Mouse (Mus musculus): Measurements from ENCODE around the gene Vrk1. TPM values are rescaled to one million over a fixed set of nuclear protein-coding genes. Genes with fewer than 3 reads are reported as not detected.

Vrk1 gene
- total RNA-seq, 2 experiments from 2014 or later, result 16.6 to 17.7 TPM

GRCm38 (mm10) chr12:106040259-106040658 is 30.2 kb downstream of the Vrk1 start:
- DNase-seq (ENCODE audit: extremely low spot score in 1 of 2, low spot score in 1 of 2), result no peak

DNA sequence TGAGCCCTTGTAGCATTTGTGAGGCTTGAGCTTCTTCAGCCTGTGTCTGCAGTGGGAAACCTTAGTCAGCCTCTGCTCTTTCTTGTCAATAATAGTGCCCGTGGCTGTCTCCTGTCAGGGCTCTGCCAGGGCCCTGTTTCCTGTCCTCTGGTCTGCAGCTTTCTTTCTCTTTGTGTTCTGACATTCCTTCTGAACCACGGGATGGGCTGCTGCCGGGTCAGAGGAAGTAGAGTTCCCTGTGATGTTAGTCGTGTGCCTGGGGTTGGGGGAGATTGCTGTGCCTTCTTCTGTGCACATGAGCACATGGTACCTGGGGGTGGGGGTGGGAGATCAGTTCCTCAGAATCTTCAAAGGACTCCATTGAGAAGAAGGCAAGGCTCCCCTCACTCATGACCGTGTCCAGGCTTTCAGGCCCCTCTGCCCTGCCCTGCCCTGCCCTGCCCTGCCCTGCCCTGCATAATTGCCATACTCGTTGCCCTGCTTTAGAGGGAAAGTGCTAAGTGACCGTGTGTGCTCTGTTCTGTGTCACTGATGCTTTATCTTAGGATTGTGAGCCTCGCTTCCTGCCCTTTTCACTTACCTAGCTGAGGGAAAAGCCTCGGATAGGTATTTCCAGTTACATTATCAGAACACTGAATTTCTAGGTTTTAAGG is 36.2 kb downstream of the Vrk1 start:
- no peak for DNase-seq (ENCODE audit: extremely low spot score in 1 of 2, low spot score in 1 of 2)

- DNase-seq (ENCODE audit: extremely low spot score in 1 of 2, low spot score in 1 of 2), result no peak
Observed at GRCm38 (mm10) chr12:106052271-106052670, 42.2 kb downstream of the Vrk1 start.

DNA sequence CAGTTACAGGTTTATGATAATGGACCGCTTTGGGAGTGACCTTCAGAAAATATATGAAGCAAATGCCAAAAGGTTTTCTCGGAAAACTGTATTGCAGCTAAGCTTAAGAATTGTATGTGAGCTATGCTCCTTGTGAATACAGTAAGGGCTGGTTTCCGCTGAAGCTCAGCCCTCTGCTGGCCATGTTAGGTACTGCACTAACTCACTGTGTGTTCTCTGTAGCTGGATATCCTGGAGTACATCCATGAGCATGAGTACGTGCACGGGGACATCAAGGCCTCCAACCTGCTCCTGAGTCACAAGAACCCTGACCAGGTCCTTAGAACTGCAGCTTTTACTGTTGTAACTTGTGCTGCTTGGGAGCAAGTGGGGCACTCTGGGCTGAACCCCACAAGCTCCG is 45.8 kb downstream of the Vrk1 start:
- peak; percentile 84 to 98 for DNase-seq (ENCODE audit: extremely low spot score in 1 of 2, low spot score in 1 of 2)

DNA sequence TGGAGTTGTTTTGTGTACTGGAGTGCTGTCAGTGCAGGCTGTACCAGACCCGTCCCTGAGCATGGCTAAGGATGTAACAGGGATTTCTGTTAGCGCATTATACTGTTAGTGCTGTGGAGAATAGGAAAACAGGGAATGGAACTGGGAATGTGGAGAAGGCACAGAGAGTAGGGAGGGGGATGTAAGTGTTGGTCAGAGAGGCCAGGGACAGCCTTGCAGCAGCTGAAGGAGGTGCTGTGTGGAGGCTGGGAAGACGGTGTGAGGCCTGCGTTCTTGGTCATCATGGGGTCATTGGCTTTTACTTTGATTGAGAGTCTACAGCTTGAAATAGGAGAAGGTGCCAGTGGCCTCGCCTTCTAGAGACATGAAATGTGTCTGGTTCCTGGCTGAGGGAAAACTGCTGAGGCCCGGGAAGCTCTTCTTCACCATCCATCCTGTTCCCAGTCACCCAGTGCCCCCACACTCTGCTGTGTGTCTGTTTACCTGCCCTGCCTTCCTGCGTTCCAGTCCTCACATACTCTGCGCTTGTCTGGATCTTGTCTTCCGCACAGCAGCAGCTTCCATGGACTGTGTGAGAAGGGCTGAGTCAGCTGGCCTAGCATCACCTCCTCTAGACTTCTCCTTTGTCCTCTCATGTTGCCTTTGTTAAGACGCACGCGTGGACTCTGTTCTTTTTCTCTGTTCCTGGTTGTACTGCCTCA is 50.0 kb downstream of the Vrk1 start:
- no peak for DNase-seq (ENCODE audit: extremely low spot score in 1 of 2, low spot score in 1 of 2)

DNA sequence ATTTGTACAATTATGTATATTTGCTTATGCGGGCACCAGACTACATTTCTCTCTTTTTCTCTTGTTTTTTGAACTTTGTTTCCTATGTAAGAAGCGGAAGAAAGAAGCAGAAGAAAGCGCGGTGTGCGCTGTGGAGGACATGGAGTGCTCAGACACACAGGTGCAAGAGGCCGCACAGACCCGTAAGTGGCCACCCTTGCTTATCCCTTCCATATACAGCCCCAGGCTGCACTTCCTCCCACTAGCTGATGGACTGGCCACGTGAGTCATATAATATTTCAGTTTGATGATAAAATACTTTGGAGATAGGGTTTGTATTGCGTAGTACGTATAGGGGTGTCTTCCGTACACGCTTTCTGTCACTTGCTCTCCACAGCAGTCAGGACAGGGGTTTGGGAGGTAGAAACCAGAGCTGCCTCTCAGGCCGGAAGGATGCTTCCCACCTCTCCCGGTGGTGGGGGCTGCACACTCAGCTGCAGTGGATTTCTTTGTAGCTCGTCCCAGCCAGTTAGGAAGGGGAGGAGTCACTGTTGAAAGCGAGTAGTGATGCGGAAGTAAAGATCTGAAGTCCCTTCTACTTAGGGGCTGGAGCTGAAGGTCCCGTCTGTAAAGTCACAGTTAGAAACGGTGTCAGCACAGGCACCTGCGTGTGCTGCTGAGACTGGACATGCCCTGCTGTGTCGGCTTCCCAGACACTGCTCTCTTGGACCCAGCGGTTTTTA is 60.6 kb downstream of the Vrk1 start:
- DNase-seq (ENCODE audit: extremely low spot score in 1 of 2, low spot score in 1 of 2), result no peak

- DNase-seq (ENCODE audit: extremely low spot score in 1 of 2, low spot score in 1 of 2), result no peak
Observed at GRCm38 (mm10) chr12:106071575-106072166, 61.6 kb downstream of the Vrk1 start.

DNA sequence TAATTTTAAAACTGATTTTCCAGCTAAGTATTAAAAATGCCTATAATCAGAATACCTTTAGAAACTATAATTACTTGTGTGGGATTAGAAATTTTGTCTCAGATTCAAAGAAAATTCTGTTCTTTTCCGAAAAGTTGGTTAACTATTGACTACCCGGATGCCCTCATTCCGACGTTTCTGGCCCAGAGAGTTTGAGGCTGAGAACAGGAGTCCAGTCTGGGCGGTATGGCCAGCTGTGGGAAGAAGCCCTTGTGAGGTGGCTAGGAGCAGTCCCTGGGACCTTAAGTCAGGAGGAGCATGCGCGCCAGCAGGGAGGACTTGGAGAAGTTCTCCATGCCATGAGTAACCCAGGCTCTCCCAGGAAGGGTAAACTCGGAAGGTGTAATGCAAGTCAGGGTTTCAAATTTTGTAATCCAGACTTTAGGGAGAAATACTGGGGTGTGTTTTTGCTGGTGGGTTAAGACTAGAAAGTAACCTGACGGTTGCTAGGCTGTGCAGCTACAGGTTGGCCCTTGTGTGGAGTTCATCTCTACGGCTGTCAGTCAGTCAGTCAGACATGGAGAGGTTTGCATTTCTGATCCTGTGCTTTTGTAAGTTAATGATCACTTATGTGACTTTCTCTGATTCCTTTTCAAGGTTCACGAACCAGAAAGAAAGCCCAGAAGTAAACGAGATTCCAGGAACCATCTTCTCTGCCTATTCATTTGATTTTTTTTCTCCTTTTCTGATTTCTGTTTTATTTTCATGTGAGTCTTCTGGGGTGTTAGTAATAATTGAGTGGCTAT is 64.5 kb downstream of the Vrk1 start:
- no peak for DNase-seq (ENCODE audit: extremely low spot score in 1 of 2, low spot score in 1 of 2)

GRCm38 (mm10) chr12:106076131-106076530 is 66.1 kb downstream of the Vrk1 start:
- no peak for DNase-seq (ENCODE audit: extremely low spot score in 1 of 2, low spot score in 1 of 2)

DNA sequence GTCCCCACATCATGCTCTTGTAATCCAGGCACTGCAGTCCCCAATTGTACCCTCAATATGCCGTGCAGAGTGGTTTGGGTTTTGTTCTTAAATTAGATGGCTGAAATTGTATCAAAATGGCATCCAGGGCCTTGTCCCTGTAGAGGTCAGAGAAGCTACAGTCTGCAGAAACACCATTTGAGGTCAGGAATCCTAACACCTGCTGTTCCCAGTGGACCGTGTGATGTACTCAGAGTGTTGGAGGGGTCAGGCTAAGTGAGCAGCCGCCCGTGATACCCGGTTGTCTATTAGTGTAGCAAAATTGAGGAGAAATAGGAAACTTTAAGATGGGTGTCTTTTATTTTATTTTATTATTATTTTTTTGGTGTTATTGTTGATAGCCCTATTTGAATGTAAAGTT is 70.5 kb downstream of the Vrk1 start:
- DNase-seq (ENCODE audit: extremely low spot score in 1 of 2, low spot score in 1 of 2), result no peak

DNA sequence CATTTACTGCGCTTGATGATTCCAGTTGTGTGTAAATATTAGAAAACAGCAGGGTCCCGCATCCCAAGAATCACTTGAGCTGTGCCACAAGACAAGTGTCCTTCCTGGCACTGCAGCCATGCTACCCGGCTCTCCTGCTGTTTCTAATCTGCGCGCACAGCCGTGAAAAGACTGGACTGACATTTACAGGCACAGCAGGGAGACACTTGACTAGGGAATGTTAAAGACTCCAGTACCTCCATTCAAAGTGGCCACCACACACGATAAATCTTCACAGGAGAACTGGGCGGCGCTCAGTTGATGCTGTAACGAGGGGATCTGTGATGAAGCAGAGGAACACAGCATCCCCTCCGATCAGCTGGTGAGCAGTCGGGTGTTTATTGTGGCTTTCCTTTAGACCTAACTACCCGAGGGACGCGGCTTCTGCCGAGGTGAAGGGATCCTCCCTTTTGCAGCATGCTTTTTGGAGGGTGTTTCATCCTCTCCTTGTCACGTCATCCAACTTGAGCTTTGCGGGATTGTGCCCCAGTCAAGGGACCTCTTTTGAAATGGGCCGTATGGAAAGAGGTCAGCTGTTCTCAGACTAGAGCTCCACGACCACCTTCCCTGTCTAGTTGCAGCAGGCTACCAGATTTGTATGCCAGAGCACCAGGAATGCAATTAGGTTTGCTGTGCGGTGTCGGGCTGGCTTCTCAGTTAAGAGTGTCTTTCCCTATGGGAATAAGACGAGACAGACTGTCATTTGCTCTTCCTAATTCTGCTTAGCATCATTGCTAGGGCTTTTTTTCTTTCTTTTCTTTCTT is 71.1 kb downstream of the Vrk1 start:
- no peak for DNase-seq (ENCODE audit: extremely low spot score in 1 of 2, low spot score in 1 of 2)

DNA sequence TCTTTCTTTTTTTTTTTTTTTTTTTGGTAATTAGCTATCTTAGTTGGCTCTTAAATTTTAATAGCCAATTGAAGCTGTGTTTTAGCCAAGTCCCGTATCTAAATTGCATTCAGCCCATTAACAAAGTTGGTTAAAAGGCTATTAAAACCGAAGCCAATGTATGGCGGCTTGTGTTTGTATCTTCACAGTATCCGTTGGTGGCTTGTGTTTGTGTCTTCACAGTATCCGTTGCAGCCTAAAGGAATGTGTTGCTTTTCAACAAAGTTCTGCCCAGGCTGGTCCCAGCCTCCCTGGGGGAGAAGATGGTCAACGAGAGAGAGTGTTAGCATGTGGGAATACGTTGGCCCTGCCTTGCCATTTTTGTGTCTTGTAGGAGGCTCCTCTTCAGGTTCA is 71.7 kb downstream of the Vrk1 start:
- DNase-seq (ENCODE audit: extremely low spot score in 1 of 2, low spot score in 1 of 2), result no peak

DNA sequence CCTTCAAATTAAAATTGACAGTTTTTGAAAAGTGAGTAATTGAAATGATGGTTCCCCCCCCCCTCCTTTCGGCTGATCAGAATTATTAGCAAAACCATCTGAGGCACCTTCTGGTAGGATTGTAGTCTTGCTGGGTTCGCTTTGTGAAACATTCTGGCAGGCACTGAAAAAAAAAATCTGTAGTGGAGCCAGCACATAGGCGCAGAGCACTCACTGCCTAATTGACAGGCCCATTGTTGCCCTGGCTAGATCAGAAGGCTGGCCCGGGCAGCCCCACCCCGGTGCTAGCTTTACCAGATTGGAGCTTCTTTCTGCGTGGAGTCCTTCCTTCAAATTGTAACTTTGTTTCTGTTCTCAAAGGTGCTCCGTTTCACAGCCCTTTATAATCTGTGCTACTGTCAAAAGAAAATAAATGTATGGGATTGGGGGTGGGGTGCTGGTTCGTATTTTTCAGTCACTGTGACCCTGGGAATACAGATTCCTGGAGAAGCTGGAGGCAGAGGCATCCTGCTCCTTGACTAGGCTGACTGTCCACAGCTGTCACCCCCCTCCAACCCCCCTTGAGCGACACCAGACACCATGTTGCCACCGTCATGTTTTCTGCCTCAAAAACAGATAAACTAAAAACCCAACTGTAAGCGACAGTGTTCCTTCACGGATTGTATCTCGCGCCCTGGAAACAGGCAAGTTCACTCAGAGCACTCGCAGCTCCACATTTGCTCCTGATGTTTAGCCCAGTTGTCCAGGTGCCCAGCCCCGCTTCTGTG is 72.3 kb downstream of the Vrk1 start:
- no peak for DNase-seq (ENCODE audit: extremely low spot score in 1 of 2, low spot score in 1 of 2)

GRCm38 (mm10) chr12:106082958-106083381 is 72.9 kb downstream of the Vrk1 start:
- DNase-seq (ENCODE audit: extremely low spot score in 1 of 2, low spot score in 1 of 2), result no peak

GRCm38 (mm10) chr12:106084126-106084525 is 74.1 kb downstream of the Vrk1 start:
- DNase-seq (ENCODE audit: extremely low spot score in 1 of 2, low spot score in 1 of 2), result no peak

DNA sequence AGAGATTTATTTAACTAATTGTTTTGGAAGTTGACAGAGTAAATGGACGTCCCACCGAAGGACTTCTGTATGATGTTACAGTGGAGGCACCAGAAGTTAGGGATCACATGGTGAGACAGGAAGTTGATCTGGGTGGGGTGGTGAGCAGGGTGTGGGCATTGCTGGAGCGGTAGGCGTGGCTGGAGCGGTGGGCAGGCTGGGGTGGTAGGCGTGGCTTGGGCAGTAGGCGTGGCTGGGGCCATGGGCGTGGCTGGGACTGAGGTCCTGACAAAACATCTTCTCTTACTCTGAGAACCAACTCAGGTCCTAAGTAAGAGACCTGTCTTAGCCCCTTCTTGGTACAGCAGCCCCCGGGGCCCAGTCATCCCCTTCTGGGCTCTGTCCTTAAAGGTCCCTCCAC is 84.8 kb downstream of the Vrk1 start:
- DNase-seq (ENCODE audit: extremely low spot score in 1 of 2, low spot score in 1 of 2), result no peak

- no peak for DNase-seq (ENCODE audit: extremely low spot score in 1 of 2, low spot score in 1 of 2)
Observed at GRCm38 (mm10) chr12:106102003-106102402, 92.0 kb downstream of the Vrk1 start.

- no peak for DNase-seq (ENCODE audit: extremely low spot score in 1 of 2, low spot score in 1 of 2)
Observed at GRCm38 (mm10) chr12:106102726-106103643, 93.0 kb downstream of the Vrk1 start.
